Mouse (Mus musculus) adrenal gland, postnatal 4 days (tissue): ENCODE measurements around the gene Lrrc74a. TPM values are rescaled to one million over a fixed set of nuclear protein-coding genes. Genes with fewer than 3 reads are reported as not detected.
A peak's percentile ranks its signal among the peaks of the same experiment; 100 is the strongest.

Source experiments
- DNase-seq, 2 experiments: peaks; one replicate each; pipeline ENCODE4 v3.0.0; 2021 to 2022; ENCODE audit warnings: low spot score in 2 of 2, mixed read lengths in 2 of 2
- long read RNA-seq, 2 experiments: library from polyadenylated mRNA; stranded (forward); transcript quantifications; one replicate each; pipeline ENCODE4 v2.0.0; 2021
- total RNA-seq, 2 experiments: library from RNA; stranded (reverse); gene quantifications; 2 replicates each; pipeline ENCODE4 v1.2.3; 2021

Gene Lrrc74a
- not detected for total RNA-seq
- long read RNA-seq, experiment 1, result 0 reads
- long read RNA-seq, experiment 2, result 0 reads

- no peak for DNase-seq
Measured at GRCm38 (mm10) chr12:86734319-86734810, at the start of gene Lrrc74a. Gene Lrrc74a (plus strand): TSS chr12:86734369.

- no peak for DNase-seq
Measured at GRCm38 (mm10) chr12:86685275-86685674, 48.9 kb upstream of the Lrrc74a start.

- DNase-seq, result no peak
Measured at GRCm38 (mm10) chr12:86686551-86687330, 47.4 kb upstream of the Lrrc74a start.

GRCm38 (mm10) chr12:86687445-86687955 lies 46.7 kb upstream of the Lrrc74a start:
- no peak for DNase-seq

- no peak for DNase-seq
Measured at GRCm38 (mm10) chr12:86687971-86688573, 46.1 kb upstream of the Lrrc74a start.

- no peak for DNase-seq
Measured at GRCm38 (mm10) chr12:86688917-86689316, 45.3 kb upstream of the Lrrc74a start.

GRCm38 (mm10) chr12:86690700-86691485 lies 43.3 kb upstream of the Lrrc74a start:
- no peak for DNase-seq

GRCm38 (mm10) chr12:86692471-86693356 lies 41.5 kb upstream of the Lrrc74a start:
- DNase-seq, result no peak

GRCm38 (mm10) chr12:86693389-86693788 lies 40.8 kb upstream of the Lrrc74a start:
- DNase-seq, result no peak

- DNase-seq, result no peak
Measured at GRCm38 (mm10) chr12:86694441-86694840, 39.7 kb upstream of the Lrrc74a start.

- no peak for DNase-seq
Measured at GRCm38 (mm10) chr12:86697996-86698395, 36.2 kb upstream of the Lrrc74a start.

GRCm38 (mm10) chr12:86698537-86698936 lies 35.6 kb upstream of the Lrrc74a start:
- DNase-seq, result no peak

- no peak for DNase-seq
Measured at GRCm38 (mm10) chr12:86699965-86700926, 33.9 kb upstream of the Lrrc74a start.

- no peak for DNase-seq
Measured at GRCm38 (mm10) chr12:86700927-86701310, 33.2 kb upstream of the Lrrc74a start.

- no peak for DNase-seq
Measured at GRCm38 (mm10) chr12:86701491-86701890, 32.7 kb upstream of the Lrrc74a start.

- no peak for DNase-seq
Measured at GRCm38 (mm10) chr12:86702690-86703089, 31.5 kb upstream of the Lrrc74a start.

- DNase-seq, result no peak
Measured at GRCm38 (mm10) chr12:86705843-86706242, 28.3 kb upstream of the Lrrc74a start.

- no peak for DNase-seq
Measured at GRCm38 (mm10) chr12:86714026-86714425, 20.1 kb upstream of the Lrrc74a start.

- DNase-seq, result peak; percentile 59 to 65
Measured at GRCm38 (mm10) chr12:86715401-86715800, 18.8 kb upstream of the Lrrc74a start.
